Mouse (Mus musculus) ES-E14 (cell line): ENCODE measurements around the gene Ahcy. TPM values are rescaled to one million over a fixed set of nuclear protein-coding genes. Genes with fewer than 3 reads are reported as not detected.

ENCODE experiments used
- DNase-seq: peaks from one replicate; pipeline ENCODE4 v3.0.0-alpha.2; 2013; ENCODE audit warnings: low read depth, low spot score
- H3K27ac ChIP-seq: 2 replicates; pipeline ENCODE4 v1.5.1; 2012; ENCODE audit warnings: low read depth, mild to moderate bottlenecking, low read length, moderate library complexity, mixed read lengths; ENCODE audit not compliant: poor library complexity, insufficient read depth, severe bottlenecking
- H3K36me3 ChIP-seq: 2 replicates; pipeline ENCODE4 v1.6.1; 2012; ENCODE audit warnings: mild to moderate bottlenecking, low read length, moderate library complexity, mixed read lengths; ENCODE audit not compliant: control insufficient read depth, poor library complexity, insufficient read depth, severe bottlenecking
- H3K4me1 ChIP-seq, 2 experiments: fragments of 150-350 bp in 1 of 2; sonication (generic) in 1 of 2; 2 replicates each; pipeline ENCODE4 v1.6.1; 2012; ENCODE audit warnings: low read length in 2 of 2, mild to moderate bottlenecking in 1 of 2, mixed read lengths in 1 of 2; ENCODE audit not compliant: control insufficient read depth in 2 of 2, insufficient read depth in 2 of 2, poor library complexity in 1 of 2
- H3K4me3 ChIP-seq, 2 experiments: fragments of 150-350 bp in 1 of 2; sonication (generic) in 1 of 2; 2 replicates each; pipeline ENCODE4 v1.5.1; 2012; ENCODE audit warnings: low read length in 2 of 2, low read depth in 1 of 2, mild to moderate bottlenecking in 1 of 2, mixed read lengths in 1 of 2; ENCODE audit not compliant: insufficient read depth in 1 of 2, poor library complexity in 1 of 2, severe bottlenecking in 1 of 2
- H3K9ac ChIP-seq: 2 replicates; pipeline ENCODE4 v1.6.1; 2012; ENCODE audit warnings: low read depth, mild to moderate bottlenecking, low read length, mixed read lengths; ENCODE audit not compliant: poor library complexity, insufficient read depth, severe bottlenecking
- H3K9me3 ChIP-seq: fragments of 150-350 bp; sonication (generic); 2 replicates; pipeline ENCODE4 v1.6.1; 2012; ENCODE audit warnings: low read depth, mild to moderate bottlenecking, low read length; ENCODE audit not compliant: control insufficient read depth, insufficient read depth
- CHD2 ChIP-seq: IDR thresholded peaks from 2 replicates; pipeline ENCODE4 v1.6.1; 2014; ENCODE audit warnings: mild to moderate bottlenecking, low read depth, low read length, inconsistent platforms
- HCFC1 ChIP-seq: IDR thresholded peaks from 2 replicates; pipeline ENCODE4 v1.6.1; 2012; ENCODE audit warnings: low read length, inconsistent platforms, borderline replicate concordance; ENCODE audit not compliant: insufficient read depth
- MAFK ChIP-seq: IDR thresholded peaks from 2 replicates; pipeline ENCODE4 v1.6.1; 2014; ENCODE audit warnings: mild to moderate bottlenecking, low read depth, low read length, inconsistent platforms; ENCODE audit not compliant: insufficient read depth
- ZC3H11A ChIP-seq: IDR thresholded peaks from 2 replicates; pipeline ENCODE4 v1.6.1; 2012; ENCODE audit warnings: low read depth, mild to moderate bottlenecking, inconsistent platforms, low read length, borderline replicate concordance
- ZNF384 ChIP-seq: IDR thresholded peaks from 2 replicates; pipeline ENCODE4 v1.6.1; 2012; ENCODE audit warnings: low read depth, low read length, inconsistent platforms
- in situ Hi-C, 2 experiments: fragments of 600-800 bp; cut with MboI; formaldehyde crosslinking; loops; one replicate each; pipeline ENCODE4 v1.15.1; 2025; ENCODE audit warnings: low sequenced_read_pairs in 2 of 2, inconsistent platforms in 1 of 2; ENCODE audit not compliant: unreplicated experiment in 2 of 2
- total RNA-seq: library from RNA; depleted of rRNA; stranded (reverse); fragments of 300-350 nt; gene quantifications from 2 replicates; pipeline ENCODE4 v1.2.3, GENCODE M21; 2012

Gene Ahcy
- total RNA-seq, 1 experiment: 79.6 TPM

DNA sequence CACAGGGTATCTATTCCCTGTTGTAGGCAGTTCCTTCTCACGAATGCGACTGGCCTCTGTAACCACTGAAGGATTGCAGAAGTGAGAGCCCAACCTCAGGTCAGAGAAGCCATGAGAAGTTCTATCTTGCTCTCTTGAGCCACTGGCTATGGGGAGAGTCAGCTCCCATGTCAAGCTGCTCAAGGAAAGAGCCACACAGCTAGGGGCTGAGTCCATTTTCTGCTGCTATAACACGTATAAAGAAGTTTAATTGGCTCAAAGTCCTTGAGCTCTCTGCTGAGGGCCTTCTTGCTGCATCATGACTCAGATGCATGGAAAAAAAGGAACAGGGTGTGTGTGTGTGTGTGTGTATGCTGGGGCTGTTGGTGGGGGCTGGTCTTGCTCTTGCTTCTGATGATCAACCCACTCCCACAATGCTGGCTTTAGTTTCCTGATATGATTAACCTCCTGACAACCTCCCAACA lies 26.5 kb upstream of the Ahcy start:
- H3K36me3 ChIP-seq: no peaks in the 10 kb centered on the region
- H3K9me3 ChIP-seq: no peaks in the 10 kb centered on the region
- no peak overlapping the region for H3K4me3 ChIP-seq
- peaks cover 2 to 13% of the 10 kb centered on the region in 2 experiments; a peak in 3 of 4 replicates for H3K4me1 ChIP-seq
- in situ Hi-C loops: no loop called here
- TF ChIP-seq HCFC1 (no peak), CHD2 (no peak), MAFK (no peak), ZNF384 (no peak), ZC3H11A (no peak)
- H3K27ac ChIP-seq: no peak overlapping the region
- H3K9ac ChIP-seq: no peak overlapping the region
- DNase-seq: no peak

DNA sequence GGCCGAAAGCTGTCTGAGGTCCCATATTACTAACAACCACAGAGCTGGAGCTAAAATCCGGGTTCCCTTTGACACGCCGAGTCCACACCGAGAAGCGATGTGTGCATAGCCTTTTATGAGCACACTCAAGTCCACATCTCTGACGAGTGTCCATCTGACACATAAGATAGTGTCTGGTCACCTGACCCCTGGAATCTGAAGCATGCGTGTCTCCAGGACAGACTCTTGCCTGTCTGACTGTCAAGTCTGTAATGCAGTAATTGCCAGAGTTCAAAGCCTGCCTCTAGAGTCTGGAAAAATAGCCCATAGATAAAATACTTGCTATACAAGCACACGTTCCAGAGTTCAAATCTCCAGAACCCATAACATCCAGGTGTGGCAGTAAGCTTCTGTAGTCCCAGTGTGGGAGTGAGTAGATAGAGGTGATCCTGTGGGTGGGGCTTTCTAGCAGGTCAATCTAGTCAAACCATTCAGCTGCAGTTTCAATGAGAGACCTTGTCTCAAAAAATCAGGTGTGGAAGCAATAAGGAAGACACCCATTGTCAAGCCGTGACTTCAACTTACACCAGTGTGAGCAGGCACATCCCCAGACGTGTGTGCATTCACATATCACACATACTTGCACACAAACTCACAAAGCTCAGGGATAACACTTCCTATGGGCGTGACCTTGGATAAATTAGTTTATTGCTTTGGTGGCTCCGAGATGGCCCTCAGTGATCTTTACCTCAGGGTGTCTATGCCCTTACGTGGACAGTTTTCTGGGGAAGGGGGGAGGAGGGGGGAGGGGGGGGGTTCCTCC lies 25.9 kb upstream of the Ahcy start:
- Histone ChIP-seq H3K9ac (no peak overlapping the region), H3K4me1 (peaks cover 2 to 12% of the 10 kb centered on the region in 2 experiments; a peak in 3 of 4 replicates), H3K36me3 (no peaks in the 10 kb centered on the region), H3K27ac (no peak overlapping the region), H3K9me3 (no peaks in the 10 kb centered on the region), H3K4me3 (no peak overlapping the region)
- in situ Hi-C loops: no loop called here
- DNase-seq: no peak
- TF ChIP-seq ZC3H11A: no peak
- TF ChIP-seq CHD2: no peak
- no peak for TF ChIP-seq HCFC1
- TF ChIP-seq MAFK: no peak
- TF ChIP-seq ZNF384: no peak

DNA sequence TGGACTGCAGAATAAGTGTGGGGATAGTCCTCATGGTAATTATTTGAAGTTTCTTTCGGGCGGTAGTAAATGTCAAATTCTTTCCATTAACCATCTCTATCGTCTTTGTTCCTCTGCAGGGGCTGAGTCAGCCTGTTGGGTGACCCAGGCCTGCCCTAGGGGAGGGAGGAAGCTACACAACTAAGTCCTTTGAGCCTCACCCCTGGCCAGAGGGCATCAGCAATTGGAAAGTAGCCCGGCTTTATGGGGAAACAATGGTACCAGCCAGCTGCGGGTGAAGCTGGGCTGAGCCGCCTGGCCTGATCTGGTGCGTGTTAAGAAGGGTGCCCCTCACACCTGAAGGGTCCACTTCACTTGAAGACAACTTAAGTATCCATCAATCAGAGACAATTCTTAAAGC lies 25.1 kb upstream of the Ahcy start:
- no peaks in the 10 kb centered on the region for H3K9me3 ChIP-seq
- DNase-seq: no peak
- H3K4me3 ChIP-seq: no peak overlapping the region
- H3K4me1 ChIP-seq: peaks cover 2 to 11% of the 10 kb centered on the region in 2 experiments; a peak in 3 of 4 replicates
- no peak overlapping the region for H3K9ac ChIP-seq
- in situ Hi-C loops: no loop called here
- H3K27ac ChIP-seq: no peak overlapping the region
- H3K36me3 ChIP-seq: no peaks in the 10 kb centered on the region
- no peak for TF ChIP-seq HCFC1
- TF ChIP-seq MAFK: no peak
- TF ChIP-seq CHD2: no peak
- no peak for TF ChIP-seq ZC3H11A
- TF ChIP-seq ZNF384: no peak

DNA sequence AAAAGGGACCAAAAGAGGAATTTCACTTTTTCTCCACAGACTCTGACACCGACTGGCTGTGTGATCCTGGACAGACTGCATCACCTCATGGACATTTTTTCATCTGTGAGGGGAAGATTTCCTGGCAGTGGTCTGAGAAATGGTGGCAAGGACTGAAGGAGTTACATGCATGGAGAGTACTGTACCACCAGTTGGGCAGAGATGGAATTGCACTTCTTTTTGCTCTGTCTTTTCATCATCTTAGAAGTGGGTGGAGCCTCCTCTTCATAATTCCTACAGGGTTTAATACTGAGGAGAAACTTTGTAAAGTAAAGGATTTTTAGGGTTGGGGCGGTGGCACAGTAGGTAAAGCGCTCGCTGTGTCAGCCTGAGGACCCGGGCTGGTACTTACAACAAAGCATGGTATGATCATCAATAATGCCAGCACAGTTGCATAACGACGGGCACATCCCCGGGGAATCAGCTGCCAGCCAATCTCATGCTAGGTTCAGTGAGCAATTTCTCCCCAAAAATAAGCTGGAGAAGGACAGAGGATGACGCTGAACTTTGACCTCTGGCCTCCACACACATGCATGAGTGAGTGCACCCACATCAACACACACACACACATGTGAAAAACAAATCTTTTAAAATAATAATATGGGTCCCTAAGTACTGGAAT lies 24.6 kb upstream of the Ahcy start:
- in situ Hi-C loops: no loop called here
- peaks cover 2 to 11% of the 10 kb centered on the region in 2 experiments; a peak in 3 of 4 replicates for H3K4me1 ChIP-seq
- no peak overlapping the region for H3K27ac ChIP-seq
- no peaks in the 10 kb centered on the region for H3K36me3 ChIP-seq
- no peak overlapping the region for H3K9ac ChIP-seq
- DNase-seq: no peak
- H3K9me3 ChIP-seq: no peaks in the 10 kb centered on the region
- H3K4me3 ChIP-seq: no peak overlapping the region
- TF ChIP-seq MAFK (no peak), ZNF384 (no peak), CHD2 (no peak)
